Mouse (Mus musculus) stomach, embryonic 14.5 days (tissue): ENCODE results near the gene Lhfp. TPM values are rescaled to one million over a fixed set of nuclear protein-coding genes. Genes with fewer than 3 reads are reported as not detected.

ENCODE experiments used
- ATAC-seq: fragments of 200-750 bp; cut with Nextera tagmentation; 2 replicates; pipeline ENCODE4 v1.8.0; 2017; ENCODE audit warnings: low read depth, moderate TSS enrichment; ENCODE audit not compliant: insufficient number of reproducible peaks, insufficient read depth, low FRiP score
- H3K27ac ChIP-seq: fragments of 300-500 bp; sonication (generic); 2 replicates; pipeline ENCODE4 v1.5.1; 2014; ENCODE audit warnings: mild to moderate bottlenecking, low read length, moderate library complexity, mixed read lengths
- H3K27me3 ChIP-seq: fragments of 300-500 bp; sonication (generic); 2 replicates; pipeline ENCODE4 v1.6.1; 2014; ENCODE audit warnings: low read length, control low read depth, mixed read lengths; ENCODE audit not compliant: control insufficient read depth, insufficient read depth
- H3K36me3 ChIP-seq: fragments of 300-500 bp; sonication (generic); 2 replicates; pipeline ENCODE4 v1.6.1; 2014; ENCODE audit warnings: mild to moderate bottlenecking, control low read depth, low read length, moderate library complexity, mixed read lengths; ENCODE audit not compliant: control insufficient read depth, insufficient read depth
- H3K4me1 ChIP-seq: fragments of 300-500 bp; sonication (generic); 2 replicates; pipeline ENCODE4 v1.6.1; 2014; ENCODE audit warnings: low read length, control low read depth, mixed read lengths; ENCODE audit not compliant: control insufficient read depth, insufficient read depth
- H3K4me2 ChIP-seq: fragments of 300-500 bp; sonication (generic); replicated peaks from 2 replicates; pipeline ENCODE4 v1.6.1; 2014; ENCODE audit warnings: low read depth, low read length, control low read depth
- H3K4me3 ChIP-seq: fragments of 300-500 bp; sonication (generic); 2 replicates; pipeline ENCODE4 v1.5.1; 2014; ENCODE audit warnings: low read depth, low read length, control low read depth
- H3K9ac ChIP-seq: fragments of 300-500 bp; sonication (generic); replicated peaks from 2 replicates; pipeline ENCODE4 v1.6.1; 2014; ENCODE audit warnings: low read depth, mild to moderate bottlenecking, control low read depth, low read length, moderate library complexity, mixed read lengths
- H3K9me3 ChIP-seq: fragments of 300-500 bp; sonication (generic); 2 replicates; pipeline ENCODE4 v1.6.1; 2016; ENCODE audit warnings: low read depth, low read length, control low read depth; ENCODE audit not compliant: control insufficient read depth
- WGBS: fragments of 180-500 bp; shearing (Covaris S2); extraction: QIAGEN DNeasy Blood & Tissue Kit; methylation state at CpG from one replicate; pipeline ENCODE4 v1.1.7; 2014; 5-methylcytosine and 5-hydroxymethylcytosine counted together
- polyA plus RNA-seq: library from polyadenylated mRNA; unstranded; fragments of >200 nt; fragmentation: Nextera tagmentation; extraction: Ambion mirVana; gene quantifications from 2 replicates; pipeline ENCODE4 v1.2.1, GENCODE M21; 2014

The Lhfp gene
- polyA plus RNA-seq, 1 experiment from 2014 or later = 48.0 TPM

- Histone ChIP-seq H3K4me1 (peaks cover 7% of the 10 kb centered on the region; the same call in 1 of the 2 replicates), H3K4me3 (no peak overlapping the region), H3K9me3 (no peaks in the 10 kb centered on the region), H3K9ac (no peak overlapping the region), H3K36me3 (no peaks in the 10 kb centered on the region), H3K27me3 (no peaks in the 10 kb centered on the region), H3K27ac (no peak overlapping the region), H3K4me2 (no peak overlapping the region)
- no peak for ATAC-seq
- WGBS = 38% methylated on average over 1 of the region's 1 CpGs
Observed at GRCm38 (mm10) chr3:53291945-53292344, 250.6 kb downstream of the Lhfp start.

- Histone ChIP-seq H3K27me3 (no peaks in the 10 kb centered on the region), H3K27ac (no peak overlapping the region), H3K4me1 (peaks cover 7% of the 10 kb centered on the region; the same call in 1 of the 2 replicates), H3K9me3 (no peaks in the 10 kb centered on the region), H3K36me3 (no peaks in the 10 kb centered on the region), H3K4me2 (no peak overlapping the region), H3K4me3 (no peak overlapping the region), H3K9ac (no peak overlapping the region)
- 40% methylated on average over 3 of the region's 3 CpGs for WGBS
- ATAC-seq = no peak
Observed at GRCm38 (mm10) chr3:53292474-53292873, 251.1 kb downstream of the Lhfp start.

GRCm38 (mm10) chr3:53292979-53293378, 251.7 kb downstream of the Lhfp start:
- H3K4me1 ChIP-seq = peaks cover 7% of the 10 kb centered on the region; the same call in 1 of the 2 replicates
- H3K27me3 ChIP-seq = no peaks in the 10 kb centered on the region
- no peaks in the 10 kb centered on the region for H3K9me3 ChIP-seq
- H3K4me2 ChIP-seq = no peak overlapping the region
- no peak for ATAC-seq
- H3K9ac ChIP-seq = no peak overlapping the region
- H3K36me3 ChIP-seq = no peaks in the 10 kb centered on the region
- H3K4me3 ChIP-seq = no peak overlapping the region
- H3K27ac ChIP-seq = no peak overlapping the region
- WGBS = 66% methylated on average over 4 of the region's 4 CpGs

- no peak overlapping the region for H3K4me2 ChIP-seq
- H3K36me3 ChIP-seq = no peaks in the 10 kb centered on the region
- no peaks in the 10 kb centered on the region for H3K9me3 ChIP-seq
- H3K4me1 ChIP-seq = peaks cover 7% of the 10 kb centered on the region; the same call in 1 of the 2 replicates
- no peaks in the 10 kb centered on the region for H3K27me3 ChIP-seq
- H3K27ac ChIP-seq = no peak overlapping the region
- no peak overlapping the region for H3K4me3 ChIP-seq
- 40% methylated on average over 4 of the region's 4 CpGs for WGBS
- no peak overlapping the region for H3K9ac ChIP-seq
- no peak for ATAC-seq
Observed at GRCm38 (mm10) chr3:53293901-53294433, 252.6 kb downstream of the Lhfp start.

GRCm38 (mm10) chr3:53294855-53295254, 253.5 kb downstream of the Lhfp start:
- Histone ChIP-seq H3K9me3 (no peaks in the 10 kb centered on the region), H3K9ac (no peak overlapping the region), H3K4me3 (no peak overlapping the region), H3K4me1 (peaks cover 7% of the 10 kb centered on the region; the same call in 1 of the 2 replicates), H3K36me3 (no peaks in the 10 kb centered on the region), H3K27ac (no peak overlapping the region), H3K4me2 (no peak overlapping the region), H3K27me3 (no peaks in the 10 kb centered on the region)
- ATAC-seq = no peak
- 70% methylated on average over 6 of the region's 6 CpGs for WGBS

GRCm38 (mm10) chr3:53301866-53302265, 260.5 kb downstream of the Lhfp start:
- H3K36me3 ChIP-seq = no peaks in the 10 kb centered on the region
- peaks cover 4% of the 10 kb centered on the region; the same call in 1 of the 2 replicates for H3K9me3 ChIP-seq
- no peak overlapping the region for H3K4me3 ChIP-seq
- H3K9ac ChIP-seq = no peak overlapping the region
- WGBS = 59% methylated on average over 5 of the region's 5 CpGs
- H3K27ac ChIP-seq = no peak overlapping the region
- no peak overlapping the region for H3K4me2 ChIP-seq
- ATAC-seq = no peak
- H3K27me3 ChIP-seq = no peaks in the 10 kb centered on the region
- H3K4me1 ChIP-seq = no peaks in the 10 kb centered on the region

- 80% methylated on average over 4 of the region's 4 CpGs for WGBS
- H3K27me3 ChIP-seq = no peaks in the 10 kb centered on the region
- peaks cover 4% of the 10 kb centered on the region; the same call in 1 of the 2 replicates for H3K9me3 ChIP-seq
- no peak overlapping the region for H3K4me3 ChIP-seq
- H3K9ac ChIP-seq = no peak overlapping the region
- no peak for ATAC-seq
- H3K4me1 ChIP-seq = no peaks in the 10 kb centered on the region
- no peak overlapping the region for H3K4me2 ChIP-seq
- no peaks in the 10 kb centered on the region for H3K36me3 ChIP-seq
- no peak overlapping the region for H3K27ac ChIP-seq
Observed at GRCm38 (mm10) chr3:53304123-53304900, 263.0 kb downstream of the Lhfp start.

- no peak for ATAC-seq
- no peaks in the 10 kb centered on the region for H3K27me3 ChIP-seq
- no peaks in the 10 kb centered on the region for H3K4me1 ChIP-seq
- no peak overlapping the region for H3K9ac ChIP-seq
- no peaks in the 10 kb centered on the region for H3K36me3 ChIP-seq
- no peak overlapping the region for H3K4me3 ChIP-seq
- WGBS = 100% methylated on average over 1 of the region's 1 CpGs
- H3K27ac ChIP-seq = no peak overlapping the region
- H3K9me3 ChIP-seq = peaks cover 4% of the 10 kb centered on the region; the same call in 1 of the 2 replicates
- H3K4me2 ChIP-seq = no peak overlapping the region
Observed at GRCm38 (mm10) chr3:53305860-53306259, 264.5 kb downstream of the Lhfp start.
